Comparison of ENCODE assay signal across 22 mouse cellular contexts in the genomic region with DNA sequence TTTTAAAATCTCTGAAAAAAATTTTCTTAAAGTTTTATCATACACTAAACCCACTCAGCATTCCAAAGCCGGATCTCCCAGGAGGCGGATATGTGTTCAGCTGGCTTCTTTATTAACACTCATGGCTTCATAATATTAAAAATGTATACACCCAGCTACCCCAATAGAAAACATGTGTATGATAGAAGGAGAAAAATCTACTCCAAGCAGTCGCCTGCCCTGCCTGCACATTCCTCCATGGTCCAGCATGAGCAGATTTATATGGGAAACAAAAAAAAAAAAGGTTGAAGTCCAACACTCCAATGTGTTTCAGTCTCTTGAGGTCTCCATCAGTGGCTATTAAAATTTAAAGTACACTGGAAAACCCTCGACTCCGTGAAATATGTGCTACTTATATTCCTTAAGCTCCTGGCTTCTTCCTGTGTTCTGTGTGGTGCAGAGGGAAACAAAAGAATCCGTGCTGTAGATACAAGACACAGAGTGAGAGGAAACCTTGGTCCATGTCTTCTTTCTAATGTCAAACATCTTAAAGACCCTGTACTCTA.
DNase-seq lines count a peak whose midpoint lies in the region; ATAC-seq and TF ChIP-seq lines count a peak whose summit lies in the region.
"Had no signal": no experiment of that assay in that cellular context is flagged by ENCODE, and none has a peak within 500 bp of the region (broad histone marks: within the 10 kb centered on the region; RNA-seq: fewer than 3 reads in every experiment).

No protein-coding gene starts in this region.

- H3K36me3 ChIP-seq in lung, embryonic 16.5 days (ENCODE audit: control insufficient read depth, insufficient read depth, low read length), result no peaks in the 10 kb centered on the region
- H3K36me3 ChIP-seq in kidney, embryonic 15.5 days, result no peaks in the 10 kb centered on the region
- H3K36me3 ChIP-seq: embryonic facial prominence, embryonic 13.5 days; embryonic facial prominence, embryonic 15.5 days; forebrain, embryonic 10.5 days; forebrain, embryonic 12.5 days had no signal

- 38% methylated on average over 6 of the region's 6 CpGs for WGBS in lung, embryonic 16.5 days
- 50% methylated on average over 6 of the region's 6 CpGs for WGBS in lung, adult 2 months
- WGBS in kidney, embryonic 15.5 days, result 77% methylated on average over 6 of the region's 6 CpGs

- no peaks in the 10 kb centered on the region for H3K9me3 ChIP-seq in lung, embryonic 16.5 days (ENCODE audit: control insufficient read depth, low read length)
- H3K9me3 ChIP-seq in kidney, embryonic 15.5 days (replicated peaks), result no peaks in the 10 kb centered on the region
- H3K9me3 ChIP-seq: embryonic facial prominence, embryonic 13.5 days; embryonic facial prominence, embryonic 15.5 days; forebrain, embryonic 10.5 days; forebrain, embryonic 12.5 days had no signal

- H3K27me3 ChIP-seq in lung, embryonic 16.5 days (ENCODE audit: control insufficient read depth, insufficient read depth, low read depth, low read length), result no peaks in the 10 kb centered on the region
- H3K27me3 ChIP-seq in kidney, embryonic 15.5 days, result no peaks in the 10 kb centered on the region
- H3K27me3 ChIP-seq: embryonic facial prominence, embryonic 13.5 days; embryonic facial prominence, embryonic 15.5 days; forebrain, embryonic 12.5 days had no signal

- no peak for TF ChIP-seq CTCF in lung, adult 2 months (IDR thresholded peaks at IDR 0.05; ENCODE audit: insufficient read depth, low read length)

- H3K9ac ChIP-seq in lung, embryonic 16.5 days (ENCODE audit: low read length), result no peak overlapping the region
- H3K9ac ChIP-seq in kidney, embryonic 15.5 days, result no peak overlapping the region
- H3K9ac ChIP-seq: embryonic facial prominence, embryonic 13.5 days; embryonic facial prominence, embryonic 15.5 days; forebrain, embryonic 12.5 days had no signal

- no peak overlapping the region for H3K4me2 ChIP-seq in lung, embryonic 16.5 days (ENCODE audit: low read depth, low read length)
- H3K4me2 ChIP-seq in kidney, embryonic 15.5 days, result no peak overlapping the region
- H3K4me2 ChIP-seq: embryonic facial prominence, embryonic 13.5 days; embryonic facial prominence, embryonic 15.5 days; forebrain, embryonic 12.5 days had no signal

- DNase-seq in lung, postnatal 14 days, result no peak
- peak; percentile 4 for DNase-seq in lung, postnatal 36 days
- no peak for DNase-seq in lung, adult 2 months
- DNase-seq: adrenal gland, adult 2 months; adrenal gland, postnatal 10 days; adrenal gland, postnatal 25 days; cerebellum, adult 11 months; cerebellum, adult 18-20 months; cerebellum, adult 8-10 months; cerebellum, adult 9-11 months; cerebellum, postnatal 14 days; cerebellum, postnatal 36 days; embryo, embryonic 11 days had no signal

- no peak overlapping the region for H3K27ac ChIP-seq in lung, embryonic 16.5 days (ENCODE audit: low read length)
- H3K27ac ChIP-seq in kidney, embryonic 15.5 days, result no peak overlapping the region
- H3K27ac ChIP-seq: embryonic facial prominence, embryonic 13.5 days; embryonic facial prominence, embryonic 15.5 days; forebrain, embryonic 10.5 days; forebrain, embryonic 12.5 days had no signal

- H3K4me1 ChIP-seq in lung, embryonic 16.5 days (replicated peaks; ENCODE audit: control insufficient read depth, insufficient read depth, low read length), result 0 out of 2 replicates have a peak, but pooled peaks cover 6% of the 10 kb centered on the region
- H3K4me1 ChIP-seq in lung, adult 2 months (ENCODE audit: control insufficient read depth, insufficient read depth, low read length), result no peaks in the 10 kb centered on the region
- no peaks in the 10 kb centered on the region for H3K4me1 ChIP-seq in kidney, embryonic 15.5 days
- H3K4me1 ChIP-seq: embryonic facial prominence, embryonic 13.5 days; embryonic facial prominence, embryonic 15.5 days; forebrain, embryonic 12.5 days had no signal

- H3K4me3 ChIP-seq in lung, embryonic 16.5 days (ENCODE audit: low read length), result no peak overlapping the region
- no peak overlapping the region for H3K4me3 ChIP-seq in lung, adult 2 months (replicated peaks; ENCODE audit: extremely low read depth, low read depth, low read length)
- H3K4me3 ChIP-seq in kidney, embryonic 15.5 days (replicated peaks), result no peak overlapping the region
- H3K4me3 ChIP-seq: embryonic facial prominence, embryonic 13.5 days; embryonic facial prominence, embryonic 15.5 days; erythroblast, embryonic 14.5 days; forebrain, embryonic 10.5 days; forebrain, embryonic 12.5 days had no signal

- TF ChIP-seq POLR2A in lung, adult 2 months (IDR thresholded peaks at IDR 0.05; ENCODE audit: borderline replicate concordance, extremely low read depth, low read depth, low read length), result no peak

- peak; percentile 36; the same call in 1 of the 2 replicates for ATAC-seq in lung, embryonic 16.5 days (ENCODE audit: low read depth)
- no peak for ATAC-seq in kidney, embryonic 15.5 days (replicated peaks; ENCODE audit: low FRiP score)
- ATAC-seq: forebrain, embryonic 14.5 days; forebrain, embryonic 16.5 days had no signal
